ENCODE assay signal across 20 mouse cellular contexts in genomic region chr1:86515715-86516410, GRCm38 (mm10). TPM values are rescaled to one million over a fixed set of nuclear protein-coding genes. Genes with fewer than 3 reads are reported as not detected.
DNase-seq lines count a peak whose midpoint lies in the region; ATAC-seq and TF ChIP-seq lines count a peak whose summit lies in the region.
"Had no signal": no experiment of that assay in that cellular context is flagged by ENCODE, and none has a peak within 500 bp of the region (broad histone marks: within the 10 kb centered on the region; RNA-seq: fewer than 3 reads in every experiment).

No protein-coding gene starts in this region.

- no peak for TF ChIP-seq CTCF in MEL (IDR thresholded peaks at IDR 0.05 in 2 of 3, conservative IDR thresholded peaks at IDR 0.05 in 1 of 3; ENCODE audit: control insufficient read depth in 1 of 3, insufficient read depth in 1 of 3, low read depth in 2 of 3, low read length in 3 of 3, poor library complexity in 1 of 3, severe bottlenecking in 1 of 3)

- no peaks in the 10 kb centered on the region for H3K9me3 ChIP-seq in megakaryocyte, embryonic 14.5 days
- H3K9me3 ChIP-seq in MEL (replicated peaks; ENCODE audit: insufficient read depth, low read length): no peaks in the 10 kb centered on the region
- H3K9me3 ChIP-seq: heart, embryonic 10.5 days; hindbrain, embryonic 15.5 days; stomach, embryonic 15.5 days had no signal

- no peak for DNase-seq in MEL (ENCODE audit: low read depth, low spot score)
- DNase-seq in induced T-regulatory cell, adult 2 months (ENCODE audit: low read depth): peak; percentile 79
- DNase-seq in splenic B cell, adult 2 months (ENCODE audit: low read depth, low spot score): peak; percentile 56
- DNase-seq in cerebellum, postnatal 10 days: no peak
- no peak for DNase-seq in embryo, embryonic 11 days
- DNase-seq: gastrocnemius, postnatal 14 days; heart, postnatal 14 days; kidney, adult 2 months; kidney, postnatal 4 days; liver; lung, embryonic 14.5 days; retina, postnatal 1 day; thymus, postnatal 36 days had no signal

- no peak for ATAC-seq in megakaryocyte, adult 5-6 weeks (ENCODE audit: poor library complexity, severe bottlenecking)

- no peaks in the 10 kb centered on the region for H3K36me3 ChIP-seq in megakaryocyte, embryonic 14.5 days (replicated peaks; ENCODE audit: low read length)
- H3K36me3 ChIP-seq in MEL (ENCODE audit: control insufficient read depth in 1 of 2, insufficient read depth in 2 of 2, low read length in 2 of 2): peaks cover 0 to under 1% of the 10 kb centered on the region in 2 experiments; a peak in 1 of 4 replicates
- no peaks in the 10 kb centered on the region for H3K36me3 ChIP-seq in splenic B cell, adult 2 months (ENCODE audit: control insufficient read depth, insufficient read depth, low read length, poor library complexity, severe bottlenecking)
- H3K36me3 ChIP-seq: heart, embryonic 10.5 days; hindbrain, embryonic 15.5 days; stomach, embryonic 15.5 days had no signal

- TF ChIP-seq RAD21 in MEL (IDR thresholded peaks at IDR 0.05; ENCODE audit: low read depth, low read length): no peak

- H3K27me3 ChIP-seq in megakaryocyte, embryonic 14.5 days (replicated peaks): peaks cover 6% of the 10 kb centered on the region
- H3K27me3 ChIP-seq in MEL (ENCODE audit: control insufficient read depth in 1 of 2, insufficient read depth in 2 of 2, low read length in 2 of 2): no peaks in the 10 kb centered on the region
- no peaks in the 10 kb centered on the region for H3K27me3 ChIP-seq in splenic B cell, adult 2 months (ENCODE audit: control insufficient read depth, insufficient read depth, low read length, poor library complexity, severe bottlenecking)
- H3K27me3 ChIP-seq: hindbrain, embryonic 15.5 days; stomach, embryonic 15.5 days had no signal

- no peak overlapping the region for H3K9ac ChIP-seq in MEL (ENCODE audit: control insufficient read depth, low read depth, low read length, poor library complexity, severe bottlenecking)
- H3K9ac ChIP-seq: hindbrain, embryonic 15.5 days; lung, embryonic 14.5 days; stomach, embryonic 15.5 days had no signal

- TF ChIP-seq EP300 in MEL (IDR thresholded peaks at IDR 0.05; ENCODE audit: low read depth in 1 of 2, low read length in 2 of 2): no peak

- no peak overlapping the region for H3K27ac ChIP-seq in MEL (ENCODE audit: control insufficient read depth, low read depth, low read length)
- H3K27ac ChIP-seq: heart, embryonic 10.5 days; hindbrain, embryonic 15.5 days; macrophage; stomach, embryonic 15.5 days had no signal

- no peak for TF ChIP-seq POLR2A in MEL (IDR thresholded peaks at IDR 0.05; ENCODE audit: control insufficient read depth in 1 of 2, insufficient read depth in 1 of 2, low read depth in 1 of 2, low read length in 2 of 2, poor library complexity in 1 of 2)

- peaks cover 67% of the 10 kb centered on the region for H3K4me1 ChIP-seq in megakaryocyte, embryonic 14.5 days
- peaks cover 0 to 15% of the 10 kb centered on the region in 2 experiments; a peak in 3 of 4 replicates for H3K4me1 ChIP-seq in MEL (ENCODE audit: control insufficient read depth in 1 of 2, insufficient read depth in 2 of 2, low read length in 2 of 2)
- H3K4me1 ChIP-seq: stomach, embryonic 15.5 days had no signal

- H3K79me2 ChIP-seq in MEL (ENCODE audit: control insufficient read depth, insufficient read depth, low read length, poor library complexity): no peaks in the 10 kb centered on the region

- H3K4me3 ChIP-seq in megakaryocyte, embryonic 14.5 days (replicated peaks): peak overlapping the region; percentile 60
- no peak overlapping the region for H3K4me3 ChIP-seq in MEL (ENCODE audit: control insufficient read depth in 1 of 2, insufficient read depth in 1 of 2, low read depth in 2 of 2, low read length in 2 of 2)
- H3K4me3 ChIP-seq: erythroblast, embryonic 14.5 days; heart, embryonic 10.5 days; hindbrain, embryonic 15.5 days; stomach, embryonic 15.5 days had no signal

TF ChIP-seq in MEL, 35 proteins besides CTCF, POLR2A, EP300 and RAD21:
- peak; percentile 80 for TF ChIP-seq ZNF384 (IDR thresholded peaks at IDR 0.05; ENCODE audit: low read depth, low read length)
- TF ChIP-seq MAZ (IDR thresholded peaks at IDR 0.05; ENCODE audit: low read depth, low read length): no peak

RNA-seq across cellular contexts. Expression of gene Ptma, which starts 10.7 kb away (rescaled TPM):
- 6,261 and 14,151 TPM in 2 replicates for polyA plus RNA-seq in megakaryocyte, embryonic 14.5 days (2012; ENCODE audit: insufficient read depth, low replicate concordance)
- total RNA-seq in megakaryocyte, adult 5-6 weeks (2015): 3,234 and 3,618 TPM in 2 replicates
- total RNA-seq in megakaryocyte, adult 5-6 weeks (2017): 4,288 and 4,305 TPM in 2 replicates
- 3,309 and 3,407 TPM in 2 replicates for total RNA-seq in MEL (2012; rRNA removed)
- 1,000 to 10,000 TPM; 2,419 to 4,891 TPM for polyA plus RNA-seq in MEL (2012; ENCODE audit: insufficient read depth in 1 of 2, insufficient read length in 2 of 2, low read depth in 1 of 2, low replicate concordance in 2 of 2, missing spikeins in 1 of 2)

Comparison
In these comparisons a context has a peak if more than half of its experiments do, and no peak if none do; other contexts are left out.
1. DNase-seq: peak in induced T-regulatory cell, adult 2 months (single experiment) and splenic B cell, adult 2 months (single experiment); none in MEL (single experiment), cerebellum, postnatal 10 days (0 of 2) and embryo, embryonic 11 days (single experiment).